Mouse (Mus musculus) lung, postnatal 25 days (tissue): Measurements from ENCODE around the gene Mettl1.

Experiments
- DNase-seq: peaks from one replicate; pipeline ENCODE4 v3.0.0; 2022; ENCODE audit warnings: low spot score

The Mettl1 gene

GRCm38 (mm10) chr10:127085052-127085451 lies 43.8 kb downstream of the Mettl1 start:
- DNase-seq = no peak

- DNase-seq = no peak
Measured at GRCm38 (mm10) chr10:127085633-127086032, 44.4 kb downstream of the Mettl1 start.

GRCm38 (mm10) chr10:127090560-127091411 lies 49.6 kb downstream of the Mettl1 start:
- DNase-seq = peak; percentile 39

- no peak for DNase-seq
Measured at GRCm38 (mm10) chr10:127091507-127092396, 50.5 kb downstream of the Mettl1 start.

GRCm38 (mm10) chr10:127092742-127093141 lies 51.5 kb downstream of the Mettl1 start:
- no peak for DNase-seq

- peak; percentile 84 for DNase-seq
Measured at GRCm38 (mm10) chr10:127094382-127094802, 53.2 kb downstream of the Mettl1 start.
